Mouse (Mus musculus) brown adipose tissue, adult 24 weeks (tissue): Measurements from ENCODE around the gene Slco3a1. TPM values are rescaled to one million over a fixed set of nuclear protein-coding genes. Genes with fewer than 3 reads are reported as not detected.

Experiments used
- H3K27ac ChIP-seq: fragments of 200-500 bp; replicated peaks from 2 replicates; pipeline ENCODE4 v1.5.1; 2012; ENCODE audit warnings: low read depth, mild to moderate bottlenecking, low read length
- H3K4me1 ChIP-seq: fragments of 200-500 bp; 2 replicates; pipeline ENCODE4 v1.6.1; 2012; ENCODE audit warnings: low read length, mixed read lengths; ENCODE audit not compliant: control insufficient read depth, insufficient read depth, insufficient read length
- H3K4me3 ChIP-seq: fragments of 200-500 bp; 2 replicates; pipeline ENCODE4 v1.5.1; 2012; ENCODE audit warnings: low read depth, mild to moderate bottlenecking, low read length, moderate library complexity; ENCODE audit not compliant: insufficient read depth
- polyA plus RNA-seq: library from polyadenylated mRNA; stranded (reverse); fragments of >200 nt; gene quantifications from 2 replicates; pipeline ENCODE4 v1.2.4, GENCODE M21; 2012; ENCODE audit not compliant: missing spikeins, insufficient read depth, insufficient read length

The Slco3a1 gene
- polyA plus RNA-seq, 1 experiment: 2.3 TPM

DNA sequence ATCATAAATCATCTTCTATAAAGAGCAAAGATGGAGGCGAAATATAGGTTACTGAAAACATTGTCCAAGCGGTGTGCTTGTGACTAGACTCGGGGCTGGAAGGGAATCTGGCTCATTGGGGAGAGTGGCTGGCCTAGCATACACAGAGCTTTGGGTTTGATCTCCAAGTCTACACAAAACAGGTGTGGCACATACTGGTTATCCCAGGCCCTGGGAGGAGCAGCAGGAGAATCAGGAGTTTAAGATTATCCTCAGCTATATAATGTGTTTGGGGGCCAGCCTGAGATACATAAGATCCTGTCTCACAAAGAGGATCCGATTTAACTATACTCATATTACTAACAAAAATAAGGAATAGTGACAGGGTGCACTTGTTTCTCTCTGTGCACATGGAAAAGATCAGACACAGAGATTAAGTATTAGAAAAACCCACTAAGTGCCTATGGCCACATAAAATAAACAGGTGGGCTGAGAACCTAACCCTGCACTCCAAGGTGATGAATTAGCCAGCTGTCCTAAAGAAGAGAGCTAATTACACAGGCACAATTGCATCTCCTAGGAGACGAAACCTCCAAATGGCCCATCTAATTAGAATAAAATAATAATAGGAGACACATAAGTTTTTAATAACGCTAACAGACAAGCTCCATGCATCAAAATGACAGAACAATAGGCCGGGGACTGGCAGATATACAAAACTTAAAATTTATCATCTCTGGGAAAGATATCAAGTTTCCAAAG lies 224.3 kb downstream of the Slco3a1 start:
- Histone ChIP-seq H3K4me3 (no peak overlapping the region), H3K4me1 (no peaks in the 10 kb centered on the region), H3K27ac (no peak overlapping the region)

- no peak overlapping the region for H3K4me3 ChIP-seq
- H3K27ac ChIP-seq: no peak overlapping the region
- H3K4me1 ChIP-seq: no peaks in the 10 kb centered on the region; the same call in 1 of the 2 replicates
Measured at GRCm38 (mm10) chr7:74329004-74329403, 225.6 kb downstream of the Slco3a1 start.

DNA sequence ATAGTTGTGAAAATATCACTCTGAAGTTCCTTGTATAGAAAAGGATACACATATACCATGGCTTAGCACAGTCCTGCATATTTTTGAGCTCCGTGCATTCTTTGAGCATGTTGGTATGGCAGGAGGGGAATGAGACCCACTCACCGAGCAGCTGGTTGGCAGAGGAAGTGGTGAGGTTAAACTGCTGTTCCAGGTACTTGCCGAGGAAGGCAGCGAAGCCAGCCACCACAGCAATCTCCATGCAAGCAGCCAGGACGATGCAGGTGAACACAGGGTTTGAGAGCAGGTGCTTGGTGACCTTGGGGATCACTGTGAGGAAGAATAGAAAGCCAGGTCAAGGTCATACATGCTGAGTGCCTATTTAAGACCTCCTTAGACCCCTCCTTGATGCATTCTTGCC lies 226.9 kb downstream of the Slco3a1 start:
- Histone ChIP-seq H3K4me1 (peaks cover 5% of the 10 kb centered on the region; the same call in 1 of the 2 replicates), H3K27ac (no peak overlapping the region), H3K4me3 (no peak overlapping the region)

DNA sequence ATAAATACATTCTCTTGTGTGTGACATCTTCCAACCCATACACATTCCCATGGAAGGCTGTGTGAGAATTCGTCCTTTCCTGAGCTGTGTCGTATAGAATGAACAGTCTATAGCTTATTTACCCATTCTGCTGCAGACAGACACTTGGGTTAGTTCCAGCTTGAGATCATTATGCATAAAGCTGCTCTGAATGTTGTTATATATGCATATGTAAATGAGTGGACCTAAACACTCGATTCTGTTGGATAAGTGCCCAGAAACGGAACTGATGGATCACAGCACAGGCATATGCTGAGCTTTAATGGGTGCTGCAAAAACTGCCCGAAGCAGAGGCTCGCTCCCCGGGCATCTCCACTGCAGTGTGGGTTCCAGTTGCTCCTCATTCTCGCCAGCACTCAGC lies 229.5 kb downstream of the Slco3a1 start:
- Histone ChIP-seq H3K4me1 (peaks cover 5% of the 10 kb centered on the region; the same call in 1 of the 2 replicates), H3K4me3 (no peak overlapping the region), H3K27ac (no peak overlapping the region)

DNA sequence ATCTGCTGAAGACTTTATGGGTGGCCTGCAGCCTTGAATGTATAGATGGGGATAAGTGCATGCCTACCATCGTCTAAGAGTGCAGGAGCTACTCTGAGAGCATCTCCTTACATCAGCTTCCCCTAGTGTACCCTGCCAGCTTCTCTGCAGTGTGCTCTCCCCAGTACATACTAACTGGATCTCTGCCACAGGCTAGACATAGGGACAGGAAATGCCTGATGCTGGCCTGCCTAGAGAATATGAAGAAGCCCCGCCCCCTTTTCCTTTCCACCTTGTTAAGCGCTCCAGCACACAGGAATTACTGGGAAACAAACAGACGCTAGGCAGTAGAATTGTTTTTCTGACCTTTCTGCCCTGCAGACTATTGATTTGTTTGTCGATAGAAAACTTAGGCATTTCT lies 230.9 kb downstream of the Slco3a1 start:
- H3K4me1 ChIP-seq: peaks cover 5% of the 10 kb centered on the region; the same call in 1 of the 2 replicates
- no peak overlapping the region for H3K4me3 ChIP-seq
- H3K27ac ChIP-seq: no peak overlapping the region

GRCm38 (mm10) chr7:74323194-74323593 lies 231.4 kb downstream of the Slco3a1 start:
- Histone ChIP-seq H3K27ac (no peak overlapping the region), H3K4me3 (no peak overlapping the region), H3K4me1 (peaks cover 5% of the 10 kb centered on the region; the same call in 1 of the 2 replicates)

DNA sequence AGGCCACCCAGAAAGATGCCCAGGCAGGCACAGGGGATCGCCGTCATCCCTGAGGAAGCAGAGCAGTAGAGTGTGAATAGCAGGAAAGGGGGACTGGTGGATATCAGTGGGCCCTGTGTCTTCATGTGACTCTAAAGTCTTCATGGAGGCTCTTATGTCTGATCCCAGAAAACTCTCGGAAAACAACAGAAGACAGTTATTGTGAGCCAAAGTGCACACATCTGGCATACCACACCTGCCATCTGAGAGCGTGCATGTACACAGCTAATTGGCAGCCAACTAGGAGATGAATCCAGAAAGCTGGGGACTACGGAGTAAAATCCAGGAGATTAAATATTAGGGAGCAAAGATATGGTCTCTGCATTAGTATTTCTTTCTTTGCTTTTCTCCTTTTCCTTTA lies 233.9 kb downstream of the Slco3a1 start:
- Histone ChIP-seq H3K4me1 (peaks cover 15% of the 10 kb centered on the region), H3K27ac (no peak overlapping the region), H3K4me3 (no peak overlapping the region)

DNA sequence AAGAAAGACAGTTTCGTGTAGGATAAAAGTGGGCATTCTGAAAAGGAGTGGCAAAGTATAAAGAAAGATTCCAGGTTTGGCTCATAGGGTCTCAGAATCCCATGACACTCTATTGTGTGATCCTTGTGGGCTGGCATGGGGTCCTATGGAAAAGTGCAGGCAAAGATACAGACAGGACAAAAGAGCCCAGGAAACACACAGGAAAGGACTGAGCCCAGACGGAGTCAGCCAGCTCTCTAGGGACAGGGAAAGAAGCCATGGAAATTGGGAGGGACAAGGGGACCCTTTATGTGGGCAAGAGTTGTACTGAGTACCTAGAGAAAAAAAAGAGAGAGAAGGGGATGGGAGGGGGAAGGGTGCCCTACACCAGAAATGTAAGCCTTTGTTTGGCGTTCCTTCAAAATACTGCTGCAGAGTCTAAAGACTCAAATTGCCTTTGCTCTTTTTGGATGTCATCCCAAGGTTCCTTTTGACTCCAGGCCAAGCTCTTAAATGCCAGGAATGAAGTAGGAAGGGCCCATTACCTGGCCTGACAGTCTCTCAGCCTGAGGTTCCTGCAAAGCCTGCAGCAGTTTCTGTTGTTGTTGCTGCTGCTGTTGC lies 238.6 kb downstream of the Slco3a1 start:
- Histone ChIP-seq H3K4me3 (no peak overlapping the region), H3K27ac (no peak overlapping the region), H3K4me1 (peaks cover 11% of the 10 kb centered on the region)

DNA sequence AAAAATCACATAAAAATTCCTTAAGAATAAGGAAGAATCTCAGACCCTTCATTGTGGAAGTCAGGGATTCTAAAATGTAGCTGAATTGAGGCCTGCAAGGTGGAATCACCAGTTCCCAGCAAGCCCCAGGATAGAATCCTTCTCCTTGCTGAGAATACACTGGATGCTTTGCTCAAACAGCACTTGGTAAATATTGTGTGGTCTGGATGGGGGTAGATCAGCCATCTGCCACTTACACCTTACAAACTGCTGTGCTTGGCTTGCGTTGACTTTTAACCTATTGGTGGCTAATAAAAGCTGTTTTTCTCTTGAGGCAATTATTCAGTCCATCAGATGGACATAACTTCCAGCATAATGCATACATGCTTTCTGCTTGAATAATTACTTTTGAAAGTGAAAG lies 240.3 kb downstream of the Slco3a1 start:
- peaks cover 11% of the 10 kb centered on the region for H3K4me1 ChIP-seq
- H3K4me3 ChIP-seq: no peak overlapping the region
- H3K27ac ChIP-seq: no peak overlapping the region

GRCm38 (mm10) chr7:74313279-74314105 lies 241.1 kb downstream of the Slco3a1 start:
- Histone ChIP-seq H3K27ac (no peak overlapping the region), H3K4me1 (peaks cover 11% of the 10 kb centered on the region), H3K4me3 (no peak overlapping the region)

- H3K27ac ChIP-seq: no peak overlapping the region
- H3K4me1 ChIP-seq: peaks cover 9% of the 10 kb centered on the region
- H3K4me3 ChIP-seq: no peak overlapping the region
Measured at GRCm38 (mm10) chr7:74311536-74311935, 243.0 kb downstream of the Slco3a1 start.

DNA sequence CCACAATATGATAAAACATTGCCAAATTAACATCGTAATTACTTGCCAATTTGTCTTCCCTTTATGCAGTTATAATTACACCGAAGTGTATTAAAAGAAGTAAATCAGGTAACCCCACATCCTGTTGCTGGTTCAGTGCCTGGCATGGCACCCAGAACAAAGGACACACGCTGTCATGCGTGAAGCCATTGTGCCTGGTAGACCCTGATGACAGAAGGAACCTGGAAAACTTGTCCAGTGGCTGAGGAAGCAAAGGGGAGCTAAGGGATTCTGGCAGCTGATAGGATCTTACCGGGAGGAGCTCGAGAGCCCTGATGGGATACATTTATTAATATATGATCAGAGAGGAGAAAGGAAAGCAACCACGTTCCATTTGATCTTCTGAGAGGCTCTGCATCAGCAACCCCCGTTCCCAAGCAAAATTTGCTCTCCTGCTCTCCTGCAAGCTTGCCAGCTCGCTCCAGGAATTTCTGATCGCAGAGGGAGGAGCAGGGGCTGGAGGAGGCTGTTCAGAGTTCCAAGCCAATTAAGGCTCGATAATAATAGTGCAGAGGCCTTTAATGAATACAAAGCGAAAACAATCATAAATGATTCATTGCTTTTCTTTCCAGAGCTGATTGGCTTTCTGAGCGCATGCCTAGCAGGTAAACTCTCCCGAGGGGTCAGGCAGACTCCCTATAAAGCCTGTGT lies 250.8 kb downstream of the Slco3a1 start:
- H3K27ac ChIP-seq: no peak overlapping the region
- H3K4me1 ChIP-seq: peaks cover 4% of the 10 kb centered on the region; the same call in 1 of the 2 replicates
- no peak overlapping the region for H3K4me3 ChIP-seq

DNA sequence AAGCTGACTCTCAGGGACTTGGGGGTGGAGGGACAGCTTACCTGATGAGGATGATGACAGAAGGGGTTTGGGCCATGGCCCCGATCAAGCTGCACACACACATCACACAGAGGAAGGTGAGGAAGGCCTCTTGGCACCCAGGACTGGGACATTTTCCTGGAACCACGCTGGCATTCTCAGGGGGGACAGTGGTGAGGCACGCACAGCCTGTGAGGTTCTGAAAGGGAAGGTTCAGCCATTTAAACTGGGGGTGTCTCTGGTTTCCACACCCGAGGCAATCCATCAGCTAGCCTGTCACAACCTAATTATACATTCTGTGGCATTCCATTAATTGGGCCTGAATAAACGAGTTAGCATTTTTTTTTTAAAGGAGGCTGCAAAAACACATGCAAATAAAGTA lies 251.5 kb downstream of the Slco3a1 start:
- Histone ChIP-seq H3K4me3 (no peak overlapping the region), H3K4me1 (peaks cover 4% of the 10 kb centered on the region; the same call in 1 of the 2 replicates), H3K27ac (no peak overlapping the region)

- Histone ChIP-seq H3K4me1 (no peaks in the 10 kb centered on the region), H3K4me3 (no peak overlapping the region), H3K27ac (no peak overlapping the region)
Measured at GRCm38 (mm10) chr7:74286531-74286930, 268.0 kb downstream of the Slco3a1 start.

DNA sequence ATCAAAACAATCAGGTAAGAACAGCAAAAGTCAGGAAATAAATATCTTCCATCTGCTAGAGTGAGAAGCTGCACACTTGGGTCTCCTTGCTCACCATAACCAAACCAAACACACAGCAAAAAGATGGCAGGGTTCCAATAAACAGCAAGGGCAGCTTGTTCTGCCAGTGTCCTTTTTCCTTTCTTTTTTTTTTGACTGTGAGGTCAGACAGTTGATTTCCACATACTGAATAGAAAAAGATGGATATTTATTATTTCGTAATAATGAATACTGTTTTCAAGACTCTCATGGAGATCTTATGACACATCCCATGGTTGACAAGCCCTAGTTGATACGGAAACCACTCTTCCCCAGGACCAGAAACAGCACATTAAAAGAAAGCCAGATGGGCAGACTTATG lies 274.2 kb downstream of the Slco3a1 start:
- H3K27ac ChIP-seq: no peak overlapping the region
- H3K4me3 ChIP-seq: no peak overlapping the region
- no peaks in the 10 kb centered on the region for H3K4me1 ChIP-seq
